Mouse (Mus musculus) effector memory CD4-positive, alpha-beta T cell, adult 5 months (primary cell): ENCODE results near the gene Olfr1508. TPM values are rescaled to one million over a fixed set of nuclear protein-coding genes. Genes with fewer than 3 reads are reported as not detected.

ENCODE experiments used
- polyA plus RNA-seq: library from polyadenylated mRNA; unstranded; fragments of 100-300 nt; shearing (Covaris generic); gene quantifications from one replicate; pipeline ENCODE4 v1.2.1, GENCODE M21; 2017

Gene Olfr1508
- polyA plus RNA-seq = not detected

GRCm38 (mm10) chr14:52467395-52467794 lies at the start of gene Olfr1508:
Gene Olfr1508, minus strand, starts transcription at chr14:52467495.

DNA sequence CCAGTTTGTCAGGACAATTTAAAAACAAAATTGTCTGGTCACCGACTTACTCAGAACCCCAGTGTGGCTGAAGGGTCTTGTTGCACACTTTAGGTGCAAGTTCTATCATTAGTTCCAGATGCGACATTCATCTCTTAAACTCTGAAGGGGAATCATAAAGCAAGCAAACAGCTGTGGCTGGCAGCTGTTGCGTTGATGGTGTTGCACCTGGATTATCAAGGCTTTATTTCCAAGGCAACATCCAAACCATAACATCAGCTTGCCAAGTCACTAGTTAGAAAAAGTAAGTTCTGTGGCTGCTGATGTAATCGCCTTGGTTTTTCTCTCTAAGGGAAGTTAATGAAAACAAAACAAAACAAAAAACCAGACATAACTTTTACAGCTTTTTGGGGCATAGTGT lies 28.2 kb upstream of the Olfr1508 start, which contains the start of gene Olfr1507:
Gene Olfr1507, minus strand, starts transcription at position 234 of the 400 bp plus-strand sequence.

GRCm38 (mm10) chr14:52442690-52443089 lies 24.6 kb downstream of the Olfr1508 start, which contains the start of gene Olfr1509:
Gene Olfr1509, plus strand, starts transcription at chr14:52442990.

GRCm38 (mm10) chr14:52414273-52414672 lies 53.0 kb downstream of the Olfr1508 start, which contains the start of gene Olfr1510:
Gene Olfr1510, minus strand, starts transcription at chr14:52414373.

Other genes starting within 250 kb of the Olfr1508 start
- 29.7 TPM for gene Chd8, start 209.7 kb downstream of the Olfr1508 start, polyA plus RNA-seq
- gene Tox4, start 188.3 kb downstream of the Olfr1508 start, polyA plus RNA-seq = 128 TPM
- 24.1 TPM for gene Rab2b, start 187.9 kb downstream of the Olfr1508 start, polyA plus RNA-seq
- gene Mettl3, start 162.4 kb downstream of the Olfr1508 start, polyA plus RNA-seq = 51.2 TPM
- gene Sall2, start 138.7 kb downstream of the Olfr1508 start, polyA plus RNA-seq = 1.00 TPM
- gene Olfr1513, start 111.1 kb downstream of the Olfr1508 start, polyA plus RNA-seq = not detected
- not detected for gene Olfr1512, start 88.3 kb downstream of the Olfr1508 start, polyA plus RNA-seq
- not detected for gene Olfr1511, start 70.1 kb downstream of the Olfr1508 start, polyA plus RNA-seq
- not detected for gene Olfr1510, start 53.1 kb downstream of the Olfr1508 start, polyA plus RNA-seq
- not detected for gene Olfr1509, start 24.5 kb downstream of the Olfr1508 start, polyA plus RNA-seq
- gene Olfr1507, start 28.3 kb upstream of the Olfr1508 start, polyA plus RNA-seq = not detected